Comparison of ENCODE assay signal across 8 mouse cellular contexts in the genomic region with DNA sequence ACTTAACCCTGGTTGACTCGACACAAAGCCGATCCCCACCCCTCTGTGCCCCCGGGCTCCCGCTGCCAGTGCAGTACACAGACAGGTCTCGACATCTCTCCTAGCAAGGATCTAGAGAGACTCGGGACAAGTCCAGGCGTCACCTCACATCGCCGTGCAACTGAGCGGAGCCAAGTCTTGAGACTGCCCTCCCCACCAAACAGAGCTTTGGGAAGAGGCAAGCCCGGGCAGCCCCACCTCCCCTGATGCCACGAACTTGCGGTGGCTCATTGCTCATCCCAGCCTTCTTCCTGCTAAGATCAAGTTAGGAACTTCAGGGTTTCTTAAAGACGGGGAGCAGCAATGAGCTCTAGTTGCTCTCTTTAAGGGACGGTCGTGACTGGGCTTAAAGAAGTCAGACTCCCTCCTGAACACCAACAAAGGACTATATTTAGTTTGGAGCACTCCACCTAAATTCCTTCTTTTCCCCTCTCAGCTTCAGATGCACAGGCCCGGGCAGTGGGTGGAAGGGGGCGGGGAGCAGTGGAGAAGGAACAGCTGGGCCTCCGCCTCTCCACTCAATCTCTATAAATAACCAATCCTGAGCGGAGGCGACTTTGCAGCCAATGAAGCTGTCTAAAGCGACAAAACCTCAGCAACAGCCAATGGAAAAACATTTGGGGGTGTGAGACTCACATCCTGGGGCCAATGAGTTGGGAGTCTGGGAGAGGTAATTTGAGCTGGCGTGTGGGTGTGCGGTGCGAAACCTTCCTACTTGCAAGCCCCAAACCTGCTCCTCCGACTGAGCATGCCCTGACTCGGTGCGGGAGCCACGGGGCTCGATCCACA. TPM values are rescaled to one million over a fixed set of nuclear protein-coding genes. Genes with fewer than 3 reads are reported as not detected.
DNase-seq lines count a peak whose midpoint lies in the region; ATAC-seq lines count a peak whose summit lies in the region.

No protein-coding gene starts in this region.

- H3K4me3 ChIP-seq in hindbrain, embryonic 16.5 days (ENCODE audit: low read length) = peak overlapping the region; percentile 97
- H3K4me3 ChIP-seq in macrophage (ENCODE audit: inconsistent target) = peak overlapping the region; percentile 83

- H3K9me3 ChIP-seq in hindbrain, embryonic 16.5 days (ENCODE audit: control insufficient read depth, low read length) = no peaks in the 10 kb centered on the region

- H3K79me2 ChIP-seq in macrophage (ENCODE audit: inconsistent target) = peaks cover 36% of the 10 kb centered on the region

- H3K4me1 ChIP-seq in hindbrain, embryonic 16.5 days (ENCODE audit: control insufficient read depth, insufficient read depth, low read depth, low read length) = peaks cover 16% of the 10 kb centered on the region

- H3K27me3 ChIP-seq in hindbrain, embryonic 16.5 days (replicated peaks; ENCODE audit: control insufficient read depth, insufficient read depth, low read length) = no peaks in the 10 kb centered on the region

- no peaks in the 10 kb centered on the region for H3K36me3 ChIP-seq in hindbrain, embryonic 16.5 days (ENCODE audit: control insufficient read depth, insufficient read depth, low read length)
- no peaks in the 10 kb centered on the region for H3K36me3 ChIP-seq in macrophage (ENCODE audit: inconsistent target)

- WGBS in hindbrain, embryonic 16.5 days = 0% methylated on average over 30 of the region's 30 CpGs
- under 1% methylated on average over 29 of the region's 30 CpGs for WGBS in macrophage (ENCODE audit: missing documents)

- peak; percentile 83 for DNase-seq in WW6 (ENCODE audit: low read depth, low spot score)
- DNase-seq in cerebellum, postnatal 4 days (ENCODE audit: low spot score in 2 of 2) = peak; percentile 76 to 85
- peak; percentile 94 for DNase-seq in gastrocnemius, adult 18-20 months (ENCODE audit: low spot score)
- peak; percentile 93 to 96 for DNase-seq in left cerebral cortex, adult 18-20 months (ENCODE audit: low spot score in 2 of 2)
- DNase-seq in right cerebral cortex, adult 18-20 months = peak; percentile 97
- peak; percentile 76 for DNase-seq in urinary bladder, postnatal 10 days (ENCODE audit: low spot score)

- H3K9ac ChIP-seq in hindbrain, embryonic 16.5 days (ENCODE audit: low read depth, low read length) = peak overlapping the region; percentile 93

- ATAC-seq in hindbrain, embryonic 16.5 days = peak; percentile 94

- H3K4me2 ChIP-seq in hindbrain, embryonic 16.5 days (ENCODE audit: low read length) = peak overlapping the region; percentile 97

- H3K27ac ChIP-seq in hindbrain, embryonic 16.5 days (ENCODE audit: low read depth, low read length) = peak overlapping the region; percentile 88
- H3K27ac ChIP-seq in macrophage = peak overlapping the region; percentile 98

RNA-seq across cellular contexts. Expression of gene Rap2b, which starts 1.9 kb away (rescaled TPM):
- total RNA-seq in gastrocnemius, adult 18-20 months (2021) = 1 to 10 TPM; 1.1 TPM
- 10.3 and 10.7 TPM in 2 replicates for polyA plus RNA-seq in hindbrain, embryonic 16.5 days (2015; fragmentation: Nextera tagmentation; extraction: Ambion mirVana)
- total RNA-seq in left cerebral cortex, adult 18-20 months (2021) = 10 to 100 TPM; 32.7 to 35.4 TPM
- total RNA-seq in macrophage (2018; cell fraction: chromatin; rRNA removed) = 100 to 1,000 TPM in 5 of 26 experiments, 10 to 100 TPM in 21; 24.7 to 149 (median 75.7) TPM
- total RNA-seq in macrophage (2018; cell fraction: cytosol; rRNA removed) = 100 to 1,000 TPM in 21 of 26 experiments, 10 to 100 TPM in 5; 83.8 to 180 (median 125) TPM
- 100 to 1,000 TPM in 25 of 26 experiments, 10 to 100 TPM in 1; 96.2 to 250 (median 160) TPM for total RNA-seq in macrophage (2018; cell fraction: nucleus; rRNA removed)
- 53.2 to 99.0 TPM (median 56.2 TPM) in 3 replicates for polyA plus RNA-seq in macrophage (2018)

RNA-seq across cellular contexts. Expression of gene B430305J03Rik, which starts 2.4 kb away (rescaled TPM):
- not detected for total RNA-seq in gastrocnemius, adult 18-20 months (2021)
- polyA plus RNA-seq in hindbrain, embryonic 16.5 days (2015; fragmentation: Nextera tagmentation; extraction: Ambion mirVana) = not detected in 2 replicates
- 1 to 10 TPM; 3.0 TPM for total RNA-seq in left cerebral cortex, adult 18-20 months (2021)
- total RNA-seq in macrophage (2018; cell fraction: chromatin; rRNA removed) = 10 to 100 TPM in 13 of 26 experiments, 1 to 10 TPM in 13; 2.3 to 22.2 (median 10.4) TPM
- total RNA-seq in macrophage (2018; cell fraction: cytosol; rRNA removed) = 10 to 100 TPM in 7 of 26 experiments, 1 to 10 TPM in 19; 4.1 to 12.4 (median 8.0) TPM
- total RNA-seq in macrophage (2018; cell fraction: nucleus; rRNA removed) = 10 to 100 TPM in 22 of 26 experiments, 1 to 10 TPM in 4; 6.6 to 32.9 (median 19.3) TPM
- 1.9 to 4.8 TPM (median 2.3 TPM) in 3 replicates for polyA plus RNA-seq in macrophage (2018)

Comparison
In these comparisons a context has a peak if more than half of its experiments do, and no peak if none do; other contexts are left out.
1. Peak in every context shown above with its lines: DNase-seq, ATAC-seq, H3K4me3 ChIP-seq and H3K27ac ChIP-seq.
2. RNA of gene Rap2b, which starts 1.9 kb away (total RNA-seq): 32.7 to 35.4 TPM in left cerebral cortex, adult 18-20 months; 1.1 TPM in gastrocnemius, adult 18-20 months; every median in the first group is over 10 times any median in the second.